Mouse (Mus musculus): Measurements from ENCODE around the gene Olfr1289.

Olfr1289 gene

GRCm38 (mm10) chr2:111480519-111480918, at the start of gene Olfr1289:
Gene Olfr1289 (plus strand): TSS chr2:111480819.
- DNase-seq, result no peak

- no peak for DNase-seq
These were observed 31.8 kb upstream of the Olfr1289 start, which contains the start of gene Olfr1287 for GRCm38 (mm10) chr2:111448842-111449241. Gene Olfr1287 (plus strand): TSS chr2:111449142.

GRCm38 (mm10) chr2:111473801-111474200, 6.8 kb upstream of the Olfr1289 start, which contains the start of gene Olfr1288:
Gene Olfr1288 (plus strand): TSS chr2:111474101.
- DNase-seq, result no peak

- DNase-seq, result no peak
These were observed 13.1 kb downstream of the Olfr1289 start, which contains the start of gene Olfr1290 for GRCm38 (mm10) chr2:111493729-111494128. Gene Olfr1290 (minus strand): TSS chr2:111493829.

GRCm38 (mm10) chr2:111496880-111497279, 16.3 kb downstream of the Olfr1289 start, which contains the start of gene Olfr1291-ps1:
Gene Olfr1291-ps1 (plus strand): TSS chr2:111497180.
- no peak for DNase-seq

- no peak for DNase-seq
These were observed 36.8 kb downstream of the Olfr1289 start for GRCm38 (mm10) chr2:111517451-111517850.

GRCm38 (mm10) chr2:111524903-111525302, 44.3 kb downstream of the Olfr1289 start, which contains the start of gene Olfr1293-ps:
Gene Olfr1293-ps (plus strand): TSS chr2:111525203.
- no peak for DNase-seq
